Mouse (Mus musculus) lung, postnatal 0 days (tissue): ENCODE measurements around the gene Gm6904.

Experiments used
- CTCF ChIP-seq: IDR thresholded peaks from 2 replicates; pipeline ENCODE4 v1.5.1; 2016; ENCODE audit warnings: antibody characterized with exemption, mild to moderate bottlenecking
- EP300 ChIP-seq: IDR thresholded peaks from 2 replicates; pipeline ENCODE4 v1.6.1; 2016; ENCODE audit warnings: antibody characterized with exemption, mild to moderate bottlenecking, control low read depth

- no peak for TF ChIP-seq CTCF
- TF ChIP-seq EP300: no peak
Observed at GRCm38 (mm10) chr14:59209816-59210215, 50.2 kb downstream of the Gm6904 start.
